Mouse (Mus musculus) MN1 (cell line): ENCODE measurements at regions not wholly inside any gene's neighbourhood (a gene's known extent, or its start where the extent isn't known, plus 50 kb on each side); places are given as distances from the start of the nearest gene placed in this dataset.

Experiments used
- DNase-seq: peaks from one replicate; pipeline ENCODE4 v3.0.0-alpha.2; 2016; ENCODE audit warnings: low spot score

DNA sequence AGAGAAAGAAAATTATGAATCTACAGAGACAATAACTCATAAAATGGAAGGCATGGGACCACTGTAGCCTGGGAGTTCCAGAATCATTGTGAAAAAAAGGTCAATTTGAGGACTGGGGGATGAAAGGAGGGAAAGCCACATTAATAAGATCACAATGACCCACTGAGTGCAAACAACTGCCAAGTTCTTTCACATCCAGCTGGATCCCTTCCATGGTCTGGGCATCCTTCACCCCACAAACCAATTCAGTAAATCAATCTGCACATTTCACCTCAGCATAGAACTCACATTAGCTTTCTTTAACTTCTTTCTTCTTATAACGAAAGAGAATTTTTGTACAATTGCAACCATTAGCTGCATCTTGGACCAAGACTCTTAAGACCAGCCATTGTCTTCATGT is 169.4 kb downstream of the Gm19410 start:
- no peak for DNase-seq

DNA sequence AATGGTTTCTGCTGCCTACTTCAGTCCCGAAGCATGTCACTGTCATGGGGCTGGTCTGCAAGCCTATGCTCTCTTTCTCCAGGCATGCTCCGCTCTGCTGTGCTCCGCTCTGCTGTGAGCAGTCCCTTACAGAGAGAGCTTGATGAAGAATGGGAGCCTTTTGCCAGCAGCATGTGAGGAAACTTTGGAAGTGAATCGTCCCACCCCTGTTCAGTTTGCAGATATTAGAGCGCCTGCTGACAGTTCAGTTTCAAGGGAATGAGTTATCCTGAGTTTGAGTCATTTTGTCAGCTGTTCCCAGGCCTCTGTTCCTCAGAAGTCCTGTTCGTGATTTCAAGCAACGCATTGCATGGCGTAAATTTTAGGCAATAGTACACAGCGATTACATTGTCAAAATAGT is 173.6 kb downstream of the Gm19410 start:
- no peak for DNase-seq

DNA sequence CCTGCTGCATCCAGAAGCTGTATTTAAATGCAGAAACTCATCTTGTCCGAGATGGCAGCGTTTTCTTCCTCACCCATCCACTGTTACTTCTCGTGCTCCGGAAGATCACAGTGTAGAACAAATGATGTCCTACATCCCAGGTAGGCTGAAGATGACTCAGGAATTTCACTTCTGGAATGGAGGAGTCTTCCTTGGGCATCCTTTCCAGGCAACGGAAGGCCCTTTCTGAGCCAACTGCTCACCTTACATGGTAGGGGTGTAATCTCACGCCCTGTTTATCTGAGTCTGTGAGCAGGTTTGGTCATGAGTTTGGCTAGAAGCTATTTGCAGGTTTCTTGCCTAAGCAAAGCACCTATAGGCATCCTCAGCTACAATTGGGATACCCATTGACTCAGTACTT is 176.9 kb downstream of the Gm19410 start:
- no peak for DNase-seq

DNA sequence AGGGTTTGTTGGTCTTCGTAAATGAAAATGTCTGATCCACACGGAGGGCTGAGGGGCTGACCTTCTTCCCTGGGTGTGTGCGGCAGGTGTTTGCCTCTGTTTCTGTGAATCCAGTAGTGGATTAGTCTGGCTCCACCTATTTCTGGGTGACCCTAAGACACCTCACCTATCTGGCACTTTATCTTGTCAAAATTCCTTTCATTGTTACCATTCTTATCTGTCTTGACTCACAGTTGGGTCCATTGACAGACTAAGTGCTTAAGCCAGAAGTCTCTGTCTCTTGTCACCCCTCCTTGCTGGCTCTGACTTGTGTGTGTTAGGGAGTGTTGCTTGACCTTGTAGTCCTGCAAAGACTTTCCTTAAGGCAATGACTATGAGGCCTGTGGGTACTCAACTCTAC is 178.1 kb downstream of the Gm19410 start:
- no peak for DNase-seq

DNA sequence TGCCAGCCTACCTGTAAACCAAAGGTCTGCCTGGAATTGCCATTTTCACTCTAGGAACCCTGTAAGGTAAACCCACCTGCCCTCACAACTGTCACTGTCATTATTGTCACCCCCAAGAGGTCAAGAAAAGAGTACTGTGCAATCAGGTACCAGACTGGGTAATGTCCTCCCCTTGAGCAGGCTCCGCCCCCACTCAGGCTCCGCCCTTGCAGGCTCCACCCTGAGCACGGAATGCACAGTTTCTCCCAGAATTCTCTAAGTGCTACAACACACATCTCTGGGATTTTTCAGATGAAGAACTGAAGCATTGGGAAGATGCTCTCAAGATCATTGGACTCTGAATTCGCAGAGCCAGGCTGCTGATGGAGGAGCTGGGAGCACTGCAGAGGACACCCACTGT is 178.9 kb downstream of the Gm19410 start:
- no peak for DNase-seq

- DNase-seq = peak; percentile 30
Observed at GRCm38 (mm10) chr8:35946539-35946940, 180.9 kb downstream of the Gm19410 start.

- DNase-seq = no peak
Observed at GRCm38 (mm10) chr8:35948146-35948545, 182.6 kb downstream of the Gm19410 start.

DNA sequence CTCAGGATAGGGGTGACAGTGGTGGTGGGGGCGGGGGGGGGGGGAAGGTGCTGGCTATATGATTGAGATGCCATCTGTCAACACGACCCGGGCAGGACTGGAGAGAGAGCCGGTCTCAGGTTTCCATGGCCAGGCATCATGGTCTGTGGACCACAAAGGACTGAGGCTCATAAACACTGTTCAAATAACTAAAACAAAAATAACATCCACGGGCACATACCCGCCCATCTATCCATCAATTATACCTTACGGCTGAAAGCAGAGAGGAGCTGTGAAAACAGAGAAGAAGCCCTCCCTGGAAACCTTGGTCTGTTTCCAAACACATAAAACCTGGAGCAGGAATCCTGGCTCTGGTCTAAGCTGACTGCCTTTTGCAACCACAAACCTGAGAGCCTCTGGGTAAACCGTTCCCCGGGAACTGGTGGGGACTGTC is 183.2 kb downstream of the Gm19410 start:
- no peak for DNase-seq

- DNase-seq = no peak
Observed at GRCm38 (mm10) chr8:35955506-35955905, 189.9 kb downstream of the Gm19410 start.

- no peak for DNase-seq
Observed at GRCm38 (mm10) chr8:35956319-35956718, 190.7 kb downstream of the Gm19410 start.

DNA sequence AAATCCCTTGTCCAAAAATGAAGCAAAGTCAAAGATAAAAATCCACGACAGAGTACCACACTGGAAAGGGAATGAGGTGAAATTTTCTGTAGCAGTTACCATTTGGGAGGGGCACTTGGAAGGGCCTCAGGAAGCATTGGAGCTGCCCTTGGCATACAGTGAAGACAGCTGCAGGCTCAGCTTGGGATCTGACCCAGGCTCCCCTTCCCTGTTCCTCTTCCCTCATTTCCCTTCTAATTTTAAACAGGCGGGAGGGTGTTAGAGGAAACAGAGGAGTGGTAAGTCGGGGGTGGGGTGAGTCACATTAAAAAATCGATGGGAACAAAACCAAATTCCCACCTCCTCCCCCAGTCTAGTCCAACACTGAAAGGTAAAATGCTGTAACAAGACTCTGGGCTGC is 193.6 kb downstream of the Gm19410 start:
- no peak for DNase-seq

GRCm38 (mm10) chr8:35960867-35961614 is 195.5 kb downstream of the Gm19410 start:
- DNase-seq = no peak

DNA sequence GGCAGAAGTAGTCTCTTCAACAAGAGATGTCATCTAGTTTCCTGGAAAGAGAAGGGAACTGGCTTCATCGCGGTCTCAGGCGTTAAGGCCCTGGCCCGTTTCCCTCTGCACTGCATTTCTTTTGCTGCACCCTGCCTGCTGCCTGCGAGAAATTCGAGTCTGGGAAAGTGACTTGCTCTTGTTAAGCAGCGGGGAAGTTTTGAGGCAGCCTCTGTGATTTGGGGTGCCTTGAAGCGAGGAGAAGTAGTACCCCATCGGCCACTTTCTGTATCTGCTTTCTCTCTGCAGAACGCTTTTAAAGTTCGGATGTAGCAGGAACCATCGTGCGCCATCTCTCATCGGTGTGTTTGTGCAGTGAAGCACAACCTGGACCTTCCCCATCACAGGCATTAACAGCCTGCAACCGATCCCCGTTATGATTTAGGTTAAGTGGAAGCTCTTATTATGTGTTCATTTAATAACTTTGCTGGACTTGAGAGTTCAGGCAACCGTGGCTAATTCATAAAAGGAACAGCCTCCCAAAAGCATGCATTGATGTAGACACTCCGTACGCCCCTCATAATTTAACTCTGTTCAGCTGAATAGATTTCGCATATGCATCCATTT is 196.1 kb downstream of the Gm19410 start:
- DNase-seq = peak; percentile 44

GRCm38 (mm10) chr8:35964932-35965331 is 199.3 kb downstream of the Gm19410 start:
- DNase-seq = no peak

DNA sequence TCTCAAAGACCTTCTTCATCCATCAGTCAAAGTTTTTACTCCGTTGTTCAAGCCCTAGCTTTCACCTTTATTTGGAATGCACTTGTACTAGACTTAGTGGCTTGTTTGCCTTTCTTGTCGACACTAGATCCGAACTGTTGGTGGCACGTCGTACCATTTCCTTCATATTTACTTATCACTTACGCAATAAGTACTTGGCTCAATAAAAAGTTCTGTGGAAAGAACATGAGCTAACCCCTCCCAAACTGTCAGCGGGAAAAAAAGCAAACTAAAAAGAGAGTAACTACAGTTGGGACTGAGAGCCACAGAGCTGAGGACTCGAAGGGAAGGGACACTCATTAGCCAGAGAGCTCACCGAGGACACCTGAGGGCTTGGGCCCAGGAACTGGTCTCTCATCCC is 202.8 kb downstream of the Gm19410 start:
- DNase-seq = no peak

DNA sequence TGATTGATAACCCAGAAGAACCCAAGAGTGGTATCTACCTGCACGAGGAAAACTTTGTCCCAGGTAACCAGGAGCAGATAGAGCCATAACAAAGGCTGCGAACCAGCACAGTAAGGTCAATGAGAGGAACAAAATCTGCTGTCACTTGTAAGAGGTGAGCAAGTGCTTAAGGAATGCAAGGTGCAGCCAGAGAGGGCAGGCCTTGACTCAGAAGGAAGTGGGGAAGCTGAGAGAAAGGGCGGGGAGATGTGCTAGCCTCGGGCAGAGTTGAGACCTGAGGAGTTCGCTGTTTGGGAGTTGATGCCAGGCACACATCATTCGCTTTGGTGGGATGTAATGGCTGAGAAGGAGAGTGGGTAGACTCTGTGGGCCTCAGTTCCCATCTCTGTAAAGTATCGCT is 205.5 kb downstream of the Gm19410 start:
- DNase-seq = no peak

DNA sequence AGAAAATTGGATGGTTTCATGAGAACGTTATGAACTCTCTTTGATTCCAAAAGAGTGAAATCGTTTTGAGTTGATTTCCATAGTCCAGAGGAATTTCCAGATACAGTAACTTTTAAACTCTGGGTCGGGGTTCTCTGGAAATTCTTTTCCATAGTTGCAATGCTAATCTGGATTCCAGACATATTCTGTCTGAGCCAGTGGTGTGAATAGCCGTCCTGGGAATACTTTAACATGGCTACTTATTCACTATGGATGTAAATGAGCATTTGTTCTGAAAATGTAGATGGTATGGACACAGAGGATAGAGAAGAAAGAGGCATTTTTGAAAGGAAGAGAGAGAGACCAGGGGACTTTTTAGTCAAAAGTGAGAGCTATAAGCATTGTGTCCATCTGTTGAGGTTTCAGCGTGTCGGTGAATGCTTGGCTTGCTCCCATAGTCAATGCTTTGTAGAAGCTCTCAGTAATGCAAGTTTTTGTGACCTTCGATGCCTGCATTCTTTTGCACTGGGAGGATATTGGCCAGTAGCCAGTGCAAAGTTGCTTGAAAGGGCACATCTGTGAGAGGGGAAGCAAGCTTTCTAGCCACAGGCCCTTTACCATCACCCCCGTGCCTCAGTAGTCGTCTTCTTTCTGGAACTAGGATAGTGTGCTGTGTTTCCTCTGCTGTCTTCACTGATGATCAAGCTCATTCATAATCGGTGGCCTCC is 208.9 kb downstream of the Gm19410 start:
- no peak for DNase-seq

DNA sequence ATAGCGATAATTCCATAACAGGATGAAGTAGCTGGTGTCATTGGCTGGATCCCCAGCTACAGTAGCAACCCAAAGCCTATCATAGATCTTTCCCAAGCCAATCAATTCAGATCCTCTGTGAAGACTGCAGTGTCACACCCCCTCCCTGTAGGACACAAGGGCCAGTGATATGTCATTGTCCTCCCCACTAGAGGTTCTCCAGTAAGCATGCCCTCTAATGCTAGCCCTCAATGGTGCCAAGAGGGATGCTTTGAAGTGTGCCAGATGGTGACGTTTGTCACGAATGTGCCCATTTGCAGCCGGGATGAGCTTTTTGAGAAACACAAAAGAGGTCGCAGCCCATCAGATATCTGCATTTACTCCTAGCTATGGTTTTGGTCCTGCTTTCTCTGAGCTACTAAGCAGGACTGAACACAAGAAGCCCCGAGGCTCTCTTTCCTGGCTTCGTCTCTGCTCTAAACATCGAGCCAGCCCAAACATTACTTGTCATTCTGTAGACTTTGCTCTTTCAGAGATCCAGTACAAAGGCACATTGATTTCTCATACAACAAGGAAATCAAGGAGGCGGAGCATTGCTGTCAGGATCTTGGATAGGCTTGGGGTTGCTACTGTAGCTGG is 214.2 kb downstream of the Gm19410 start:
- DNase-seq = no peak

DNA sequence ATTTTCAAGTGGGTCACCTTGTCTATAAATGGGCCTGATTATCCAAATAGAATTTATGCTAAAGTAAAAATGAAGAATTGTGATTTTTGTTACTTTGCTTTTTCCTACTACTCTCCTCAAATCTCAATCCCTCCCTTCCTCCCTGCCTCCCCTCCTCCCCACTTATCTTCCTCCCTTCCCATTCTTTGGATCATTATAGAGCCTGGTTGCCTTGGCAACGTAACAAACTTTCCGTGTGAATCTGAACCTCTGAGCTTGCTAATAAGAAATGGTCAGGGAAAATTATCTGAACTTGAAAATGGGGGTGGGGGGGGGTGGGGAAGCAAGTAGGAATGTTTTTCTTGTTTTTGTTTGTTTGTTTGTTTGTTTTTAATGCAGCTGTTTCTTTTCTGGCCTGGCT is 217.5 kb downstream of the Gm19410 start:
- no peak for DNase-seq

- DNase-seq = peak; percentile 64
Observed at GRCm38 (mm10) chr8:35985152-35985689, 219.6 kb downstream of the Gm19410 start.

- DNase-seq = no peak
Observed at GRCm38 (mm10) chr8:35987327-35987726, 221.7 kb downstream of the Gm19410 start.

DNA sequence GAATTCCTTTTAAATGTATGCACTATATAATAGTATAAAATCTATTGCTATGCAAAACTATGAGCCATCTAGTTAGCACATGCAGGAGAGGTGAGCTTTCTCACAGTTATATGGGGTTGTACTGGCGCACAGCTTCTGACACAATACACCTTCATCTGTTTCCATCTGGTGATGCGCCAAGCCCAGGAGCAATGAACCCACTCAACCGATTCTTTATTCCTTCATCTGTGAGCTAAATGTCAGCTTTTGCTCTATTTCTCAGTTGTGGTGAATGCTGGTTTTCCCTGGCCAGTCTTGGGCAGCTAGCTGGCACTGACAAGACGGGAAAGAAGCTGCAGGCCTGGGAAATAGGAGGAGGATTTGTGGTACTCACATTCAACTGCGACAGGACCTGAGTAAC is 225.4 kb downstream of the Gm19410 start:
- DNase-seq = no peak
